Mouse (Mus musculus): ENCODE data around the gene Srsf10.

Srsf10 gene

DNA sequence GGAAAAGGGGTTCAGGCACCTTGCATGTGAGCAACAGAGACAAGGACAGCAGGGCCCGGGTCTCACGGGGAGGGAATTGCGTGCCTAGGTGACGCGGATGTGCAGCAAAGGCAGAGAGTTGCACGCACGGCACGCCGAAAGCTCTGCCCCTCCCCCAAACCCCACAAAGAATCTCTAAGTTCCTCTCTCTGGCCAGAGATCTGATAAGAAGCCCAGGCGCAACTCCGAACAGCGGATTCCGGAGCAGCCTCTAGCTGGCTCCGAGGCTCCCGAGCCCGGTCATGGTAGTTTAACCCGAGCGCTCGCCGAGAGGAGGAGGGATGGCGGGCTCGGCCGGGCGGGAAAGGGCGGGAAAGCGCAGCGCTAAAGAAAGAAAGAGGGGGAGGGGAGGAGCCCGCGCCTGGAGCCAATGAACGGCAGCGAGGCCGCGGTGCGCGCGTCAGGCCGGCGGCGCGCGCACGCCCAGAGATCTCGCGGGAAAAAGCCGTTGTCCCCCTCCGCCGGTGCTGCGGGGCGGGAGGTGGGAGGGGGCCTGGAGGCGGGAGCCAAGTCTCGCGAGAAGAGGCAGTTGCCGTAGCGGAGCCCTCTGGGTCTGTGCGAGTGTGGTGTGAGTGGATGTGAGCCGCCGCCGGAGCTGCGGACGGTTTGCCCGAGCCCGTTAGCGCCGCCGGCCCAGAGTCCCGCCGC lies at the start of gene Srsf10:
TSS of gene Srsf10 (plus strand) at position 212 of the 687 bp plus-strand sequence.
- DNase-seq (ENCODE audit: inconsistent ontology term) = peak; percentile 99

DNA sequence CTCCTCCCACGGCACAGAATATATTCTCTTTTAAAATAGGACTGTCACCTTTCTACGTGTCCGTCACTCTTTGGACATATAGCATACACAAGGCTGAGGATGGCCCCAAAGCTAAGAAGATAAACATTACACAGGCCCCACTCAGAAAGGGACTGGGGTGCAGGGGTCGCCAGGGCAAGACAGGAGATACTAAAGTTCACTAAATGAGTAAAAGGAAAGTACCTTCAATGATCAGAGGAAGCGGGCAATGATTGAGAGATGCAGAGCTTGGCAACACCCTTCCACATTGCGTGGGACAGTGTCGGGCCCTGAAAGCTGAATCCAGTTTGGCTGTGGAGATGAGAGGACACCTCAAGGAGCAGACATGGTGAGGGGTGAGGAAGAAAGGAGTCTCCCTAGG lies 40.7 kb upstream of the Srsf10 start:
- DNase-seq (ENCODE audit: inconsistent ontology term) = no peak

DNA sequence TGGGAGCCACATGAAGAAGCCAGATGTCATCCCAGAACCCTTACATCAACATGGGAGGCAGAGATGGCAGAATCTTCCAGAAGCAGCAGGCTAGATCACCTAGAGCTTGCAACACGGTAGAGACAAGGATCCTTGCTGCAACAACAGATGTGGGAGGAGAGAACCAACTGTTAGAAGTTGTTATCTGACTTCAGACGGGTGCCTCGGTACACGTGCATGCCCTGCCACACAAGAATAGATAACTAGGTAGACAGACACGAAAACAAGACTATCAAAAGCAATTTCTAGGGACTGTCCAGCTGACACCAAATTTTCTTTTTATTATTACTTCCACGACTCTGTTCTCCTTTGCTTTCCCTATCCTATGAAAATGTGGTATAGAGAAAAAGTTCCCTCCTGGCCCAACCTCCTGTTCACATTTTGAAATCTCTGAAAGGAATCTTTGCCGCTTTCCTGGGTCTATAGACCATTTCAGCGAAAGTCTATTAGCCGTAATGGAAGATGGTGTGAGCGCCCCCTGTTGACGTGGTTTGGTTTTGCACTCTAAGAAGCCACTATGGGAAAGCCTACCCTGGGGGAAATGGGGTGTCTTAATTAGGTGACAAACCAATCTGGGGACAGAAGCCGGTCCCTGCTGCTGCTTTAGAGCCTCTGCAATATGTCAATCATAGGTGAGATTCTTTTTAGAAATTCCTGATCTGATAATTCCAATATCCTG lies 38.5 kb upstream of the Srsf10 start:
- DNase-seq (ENCODE audit: inconsistent ontology term) = peak; percentile 24

DNA sequence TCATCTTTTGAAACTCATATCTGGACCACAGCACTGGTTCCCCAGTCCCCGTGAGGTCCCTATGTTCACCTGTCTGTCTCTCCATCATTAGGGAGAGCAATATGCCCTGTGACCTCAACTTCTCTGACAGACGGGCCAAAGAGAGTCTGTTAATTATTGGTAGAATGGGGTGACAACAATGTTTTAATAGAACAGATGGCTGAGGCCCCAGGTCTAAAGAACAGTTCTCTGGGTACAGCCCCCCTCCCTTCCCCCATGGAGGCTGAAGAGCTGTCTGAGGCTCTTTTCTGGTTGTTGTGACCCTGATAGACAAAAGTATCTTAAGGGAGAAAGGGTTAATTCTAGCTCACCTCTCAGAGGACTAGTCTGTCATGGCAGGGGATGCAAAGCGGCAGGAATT lies 37.2 kb upstream of the Srsf10 start:
- DNase-seq (ENCODE audit: inconsistent ontology term) = no peak

DNA sequence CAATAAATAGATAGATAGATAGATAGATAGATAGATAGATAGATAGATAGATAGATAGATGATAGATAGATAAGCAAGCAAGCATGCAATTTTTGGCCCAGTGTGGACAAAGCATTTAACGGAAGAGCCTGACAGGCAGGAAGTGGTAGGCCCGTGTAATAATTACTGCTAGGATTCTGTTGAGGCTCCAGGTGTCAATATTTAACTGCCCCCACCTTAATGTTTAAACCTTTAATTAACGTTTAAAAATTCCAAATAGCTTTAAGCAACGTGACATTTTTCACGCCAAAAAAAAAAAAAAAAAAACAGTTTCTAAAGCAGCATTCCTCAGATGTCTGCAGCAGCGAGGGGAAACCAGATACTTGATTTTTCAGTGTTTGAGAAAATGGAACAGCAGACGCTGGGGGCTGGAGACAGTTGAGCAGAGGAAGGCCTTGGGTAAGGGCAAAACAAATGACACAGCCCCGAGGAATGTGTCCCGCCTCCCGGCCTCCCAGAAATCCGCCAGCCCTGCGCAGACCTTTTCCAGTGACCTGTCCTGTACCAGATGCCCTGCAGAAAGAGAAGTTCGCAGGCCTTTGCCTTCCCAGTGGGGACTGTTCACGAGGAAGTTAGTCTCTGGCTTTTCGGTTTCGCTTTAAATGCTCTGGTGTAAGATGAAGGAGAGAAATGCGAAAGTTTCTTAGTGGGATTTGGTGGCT lies 35.6 kb upstream of the Srsf10 start:
- peak; percentile 68 for DNase-seq (ENCODE audit: inconsistent ontology term)

DNA sequence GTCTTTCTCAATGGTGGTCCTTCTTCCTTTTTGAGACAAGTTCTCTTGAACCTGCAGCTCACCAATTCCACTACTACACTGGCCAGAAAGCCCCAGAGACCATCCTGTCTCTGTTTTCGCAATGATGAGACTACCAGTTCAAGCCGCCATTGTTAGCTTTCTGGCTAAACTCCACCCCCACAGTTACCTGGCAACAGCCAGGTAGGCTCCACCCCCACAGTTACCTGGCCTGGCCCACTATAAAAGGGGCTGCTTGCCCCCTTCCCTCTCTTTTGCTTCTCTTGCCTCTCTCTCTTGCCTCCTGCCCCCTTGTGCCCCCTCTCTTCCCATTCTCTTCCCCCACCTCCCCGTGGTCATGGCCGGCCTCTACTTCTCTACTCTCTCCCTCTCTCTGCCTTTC lies 33.8 kb upstream of the Srsf10 start:
- no peak for DNase-seq (ENCODE audit: inconsistent ontology term)

DNA sequence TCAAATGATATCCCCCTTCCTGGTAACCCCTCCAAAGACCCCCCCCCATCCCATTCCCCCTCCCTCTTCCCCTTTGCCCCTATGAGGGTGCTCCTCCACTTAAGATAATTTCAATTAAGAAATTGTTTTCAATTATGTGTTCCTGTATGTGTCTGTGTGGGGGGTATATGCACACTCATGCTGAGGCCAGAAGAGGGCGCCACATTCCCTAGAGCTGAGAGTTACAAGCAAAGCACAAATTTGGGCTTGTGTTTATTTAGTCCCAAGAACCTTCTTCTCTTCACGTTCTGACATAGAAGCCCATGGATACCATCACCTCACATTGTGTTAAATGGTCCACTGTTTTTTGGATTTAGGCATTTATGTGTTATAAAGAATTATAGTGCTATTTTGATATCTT lies 32.2 kb upstream of the Srsf10 start:
- DNase-seq (ENCODE audit: inconsistent ontology term) = no peak

DNA sequence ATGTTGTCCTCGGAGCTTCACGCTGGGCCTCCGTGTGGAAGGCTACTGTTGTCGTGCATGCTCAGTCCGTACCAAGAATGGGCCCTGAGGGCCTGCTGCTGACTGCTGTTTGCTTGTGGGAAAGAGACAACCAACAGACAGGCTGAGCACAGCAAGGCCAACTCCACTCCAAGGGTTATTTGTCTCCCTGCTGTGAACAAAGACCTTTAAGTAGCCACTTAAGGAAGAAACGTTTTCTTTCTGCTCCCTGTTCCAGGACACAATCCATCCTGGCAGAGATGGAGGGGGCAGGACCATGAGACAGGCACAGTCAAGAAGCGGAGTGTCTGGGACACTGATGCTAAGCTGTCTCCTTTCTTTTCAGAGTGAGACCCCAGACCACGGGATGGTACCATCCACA lies 31.3 kb upstream of the Srsf10 start:
- no peak for DNase-seq (ENCODE audit: inconsistent ontology term)

DNA sequence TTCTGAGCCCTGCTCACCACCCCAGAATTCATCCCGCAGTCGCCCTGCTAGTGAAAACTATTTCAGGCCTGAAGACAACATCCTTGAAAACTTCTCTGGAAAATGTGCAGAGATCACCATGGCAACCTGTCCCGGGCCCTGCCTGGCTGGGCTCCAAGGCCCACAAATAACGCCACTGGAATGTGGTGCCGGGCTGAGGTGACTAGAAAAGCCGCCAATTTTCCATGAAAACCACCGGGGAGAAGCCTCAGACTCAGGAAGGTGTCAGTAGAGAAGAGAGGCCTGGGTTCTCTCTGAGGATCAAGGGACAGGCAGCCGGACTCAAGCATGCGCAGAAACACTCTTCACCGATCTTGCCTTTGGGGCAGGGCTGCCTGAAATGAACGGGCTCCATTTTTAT lies 27.1 kb upstream of the Srsf10 start:
- DNase-seq (ENCODE audit: inconsistent ontology term) = peak; percentile 97

DNA sequence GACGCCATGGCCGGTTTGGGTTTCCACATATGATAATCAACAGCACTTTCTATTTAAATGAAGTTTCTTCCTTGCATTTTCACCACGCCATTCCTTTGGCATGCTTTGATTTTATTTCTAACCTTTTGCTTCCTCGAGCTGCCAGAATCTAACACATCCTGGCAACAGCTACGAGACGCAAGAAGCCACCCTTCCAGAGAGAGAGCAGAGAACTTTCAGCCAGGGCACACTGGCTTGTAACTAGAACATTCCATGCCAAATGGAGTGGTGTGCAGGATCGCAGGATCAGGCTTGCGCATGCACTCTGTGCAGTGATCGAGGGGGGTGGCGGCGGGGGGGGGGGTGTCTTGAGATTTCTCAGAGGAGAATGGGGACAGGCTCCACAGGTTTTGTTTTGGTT lies 23.5 kb upstream of the Srsf10 start:
- no peak for DNase-seq (ENCODE audit: inconsistent ontology term)

DNA sequence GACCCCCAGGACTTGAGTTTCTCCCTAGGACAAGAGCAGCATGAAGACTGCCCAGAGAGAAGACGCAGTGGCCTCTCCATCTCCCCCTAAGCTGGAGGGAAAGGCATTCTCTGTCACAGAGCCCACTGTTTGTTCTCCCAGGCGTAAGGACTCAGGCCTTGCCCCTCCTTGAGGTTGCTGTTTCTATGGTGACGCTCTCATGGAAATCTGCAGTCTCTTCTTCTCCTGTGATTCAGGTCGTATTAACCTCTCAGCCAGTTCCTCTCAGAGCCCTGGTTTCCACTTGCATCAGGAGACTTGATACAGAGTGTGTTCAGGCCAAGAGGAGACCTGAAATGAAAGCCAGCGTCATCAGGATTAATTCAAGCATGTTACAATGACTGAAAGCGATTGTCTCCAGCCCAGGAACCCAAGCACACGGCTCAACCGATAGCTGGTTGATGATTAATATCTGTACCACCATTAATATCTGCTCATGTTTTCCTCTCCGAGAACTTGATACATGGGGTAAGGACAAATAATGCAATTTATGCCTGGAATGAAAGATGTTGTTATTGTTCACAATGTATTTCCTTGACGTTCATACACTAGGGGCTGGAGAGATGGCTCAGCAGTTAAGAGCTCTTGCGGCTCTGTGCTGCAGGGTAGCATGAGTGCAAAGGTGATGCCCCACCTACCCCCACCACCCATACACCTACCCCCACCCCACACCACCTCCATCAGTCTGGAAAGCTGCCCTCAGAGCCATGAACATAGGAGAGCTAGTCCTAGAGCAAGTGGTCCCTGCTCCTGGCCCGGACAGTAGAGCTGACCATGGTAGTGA lies 22.0 kb upstream of the Srsf10 start:
- DNase-seq (ENCODE audit: inconsistent ontology term) = peak; percentile 38

DNA sequence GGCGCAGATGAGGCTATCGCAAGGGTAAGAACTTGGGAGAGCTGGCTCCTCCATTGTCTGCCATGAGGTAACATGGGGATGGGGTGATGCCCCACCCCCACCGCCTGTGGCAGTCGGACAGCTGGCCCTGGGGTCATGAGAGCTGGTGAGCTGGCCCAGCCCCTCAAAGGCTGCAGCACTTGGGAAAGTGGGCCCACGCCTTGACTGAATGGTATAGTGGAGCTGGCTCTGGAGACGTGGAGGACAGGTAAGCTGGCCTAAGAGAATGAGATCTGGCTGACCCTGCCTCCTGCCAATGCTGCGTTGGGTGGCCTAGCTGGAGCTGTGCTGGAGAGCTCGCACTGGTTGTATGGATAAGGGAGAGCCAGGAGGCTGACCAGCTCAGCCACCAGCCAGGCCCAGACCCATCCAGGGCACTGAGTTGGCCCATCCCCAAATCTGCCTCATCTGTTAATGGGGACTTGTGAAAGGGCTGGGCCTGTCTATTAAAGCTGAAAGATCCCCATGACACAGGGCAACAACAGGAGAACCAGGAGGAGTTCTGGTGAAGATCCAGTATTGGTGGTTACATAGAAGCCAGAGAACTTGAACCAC lies 21.3 kb upstream of the Srsf10 start:
- DNase-seq (ENCODE audit: inconsistent ontology term) = no peak

DNA sequence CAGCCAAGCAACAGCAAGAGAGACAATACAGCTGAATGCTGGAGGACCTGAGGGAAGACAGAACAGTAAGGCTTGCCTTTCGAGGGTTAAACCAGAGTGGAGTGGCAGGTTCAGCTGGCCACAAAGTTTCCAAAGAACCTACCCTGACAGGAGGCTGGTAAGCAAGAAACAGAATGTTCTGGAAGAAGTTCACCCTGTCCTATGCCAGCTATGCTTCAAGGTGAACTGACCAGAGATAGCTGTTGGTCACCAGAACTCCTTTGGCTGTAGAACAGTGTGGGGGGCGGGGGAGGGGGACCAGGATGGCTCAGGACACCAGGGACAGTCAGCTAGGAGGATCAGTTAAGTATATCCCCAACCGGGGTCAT lies 16.6 kb upstream of the Srsf10 start:
- no peak for DNase-seq (ENCODE audit: inconsistent ontology term)

DNA sequence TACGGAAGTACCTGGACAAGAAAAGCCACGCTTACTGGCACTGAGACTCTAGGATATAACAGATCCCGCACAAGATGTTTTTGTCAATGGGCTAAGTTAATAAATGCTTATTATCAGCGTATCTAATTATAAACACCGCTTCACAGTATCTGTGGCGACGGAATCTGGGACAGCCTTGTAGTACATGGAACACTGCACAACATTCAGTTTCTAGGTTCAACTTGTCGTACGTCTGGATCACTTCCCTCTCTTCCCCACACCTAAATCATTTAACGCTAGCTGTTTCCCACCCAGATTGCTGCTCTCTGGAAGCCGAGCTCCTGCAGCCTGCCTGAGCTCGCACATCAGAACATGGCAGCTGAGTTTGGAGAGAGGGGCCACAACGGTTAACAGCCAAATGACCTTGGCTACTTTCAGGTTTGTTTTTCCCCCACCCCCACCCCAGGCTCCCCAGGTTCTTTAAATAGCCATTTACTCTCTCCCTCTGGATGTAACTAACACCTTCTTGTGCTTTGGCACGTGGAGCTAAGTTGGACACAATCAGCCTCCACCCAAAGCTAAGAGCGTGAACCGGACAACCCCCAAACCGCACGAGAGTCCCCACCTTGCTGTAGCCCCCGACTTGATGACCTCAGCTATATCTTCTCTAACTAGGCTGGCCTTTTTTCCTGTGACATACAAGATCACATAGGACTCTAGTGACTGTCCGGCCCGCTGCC lies 16.1 kb upstream of the Srsf10 start:
- no peak for DNase-seq (ENCODE audit: inconsistent ontology term)

DNA sequence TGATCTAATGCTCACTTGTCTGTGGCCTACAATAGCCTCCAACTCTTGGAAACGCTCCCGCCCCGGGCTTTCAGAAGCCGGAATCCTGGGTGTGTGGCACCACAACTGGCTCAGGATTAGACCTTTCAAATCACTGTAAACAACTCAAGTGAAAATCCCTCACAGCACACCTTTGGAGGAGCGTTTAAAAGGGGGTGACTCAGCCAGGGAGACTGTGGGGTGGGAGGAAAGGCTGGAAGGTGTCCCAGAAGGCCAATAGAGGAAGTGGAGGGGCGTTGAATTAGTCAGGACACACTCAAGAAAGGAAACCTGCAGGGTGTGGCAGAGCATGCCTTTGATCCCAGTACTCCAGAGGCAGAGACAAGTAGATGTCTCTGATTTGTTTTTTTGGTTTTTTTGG lies 11.1 kb upstream of the Srsf10 start:
- DNase-seq (ENCODE audit: inconsistent ontology term) = no peak

DNA sequence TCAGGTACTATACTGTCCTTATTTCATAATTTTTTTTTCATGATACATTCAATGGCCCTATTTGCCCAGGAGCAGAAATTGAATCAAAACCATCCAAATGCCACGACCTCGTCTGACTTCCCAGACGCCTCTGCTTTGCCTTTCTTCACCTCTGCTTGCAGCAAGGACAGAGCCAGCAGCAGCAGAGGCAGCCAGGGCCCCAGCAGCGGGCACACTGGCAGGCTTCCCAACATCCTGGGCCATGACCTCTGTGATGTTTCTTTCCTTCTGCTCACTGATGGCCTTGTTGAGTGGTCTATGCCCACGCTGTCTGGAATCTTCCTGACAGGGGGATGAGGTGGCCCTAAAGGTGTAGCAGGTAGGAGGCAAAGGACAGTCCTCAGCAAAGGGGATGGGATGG lies 8.0 kb upstream of the Srsf10 start:
- DNase-seq (ENCODE audit: inconsistent ontology term) = no peak

DNA sequence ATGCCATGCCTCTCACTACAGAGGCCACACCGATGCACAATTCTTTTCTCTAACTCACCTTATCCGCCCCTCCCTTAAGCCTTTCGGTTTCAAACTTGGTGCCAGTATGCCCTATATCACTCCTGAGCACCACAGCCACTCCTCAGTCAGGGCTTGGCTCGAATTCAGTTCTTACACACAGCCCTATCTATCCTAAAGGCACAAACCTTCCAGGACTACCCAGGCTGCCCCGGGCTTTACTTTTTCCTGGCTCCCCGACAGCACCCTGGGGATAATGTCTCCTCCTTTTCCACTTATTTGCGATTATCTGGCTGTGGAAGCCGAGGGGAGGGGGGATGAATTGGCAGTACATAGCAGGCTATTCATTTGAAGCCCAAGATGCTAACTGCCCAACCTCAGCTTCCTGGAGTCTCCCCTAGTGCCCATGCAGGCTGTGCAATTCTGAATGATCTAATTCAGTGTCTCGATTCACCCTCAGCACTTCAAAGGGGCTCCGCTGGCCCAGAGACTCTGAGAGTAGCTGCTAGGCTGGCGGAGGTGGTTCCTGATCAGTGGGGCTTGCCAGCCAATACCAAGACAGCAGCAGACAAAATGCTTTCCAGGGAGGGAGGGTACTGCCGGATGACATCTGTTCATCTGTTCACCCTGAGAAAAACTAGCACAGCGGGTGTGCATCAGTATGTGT lies 5.0 kb upstream of the Srsf10 start:
- peak; percentile 92 for DNase-seq (ENCODE audit: inconsistent ontology term)

DNA sequence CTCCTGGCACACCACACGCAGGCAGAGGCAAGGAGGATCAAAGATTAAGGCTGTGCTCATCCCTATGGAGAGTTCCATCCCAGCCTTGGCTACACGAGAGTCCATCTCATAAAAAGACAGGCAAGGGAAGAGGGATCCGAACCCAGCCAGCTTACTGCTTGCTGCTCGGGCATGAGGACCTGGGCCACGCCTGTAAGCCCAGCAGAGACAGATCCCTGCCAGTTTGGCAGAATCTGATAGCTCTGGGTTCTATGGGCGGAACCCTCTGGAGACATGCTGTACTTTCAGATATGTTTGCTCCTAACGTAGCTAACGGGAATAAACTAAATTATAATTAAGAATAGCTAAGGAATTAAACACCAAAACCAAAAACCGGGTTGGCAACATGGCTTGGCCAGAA lies 3.6 kb upstream of the Srsf10 start:
- DNase-seq (ENCODE audit: inconsistent ontology term) = no peak

DNA sequence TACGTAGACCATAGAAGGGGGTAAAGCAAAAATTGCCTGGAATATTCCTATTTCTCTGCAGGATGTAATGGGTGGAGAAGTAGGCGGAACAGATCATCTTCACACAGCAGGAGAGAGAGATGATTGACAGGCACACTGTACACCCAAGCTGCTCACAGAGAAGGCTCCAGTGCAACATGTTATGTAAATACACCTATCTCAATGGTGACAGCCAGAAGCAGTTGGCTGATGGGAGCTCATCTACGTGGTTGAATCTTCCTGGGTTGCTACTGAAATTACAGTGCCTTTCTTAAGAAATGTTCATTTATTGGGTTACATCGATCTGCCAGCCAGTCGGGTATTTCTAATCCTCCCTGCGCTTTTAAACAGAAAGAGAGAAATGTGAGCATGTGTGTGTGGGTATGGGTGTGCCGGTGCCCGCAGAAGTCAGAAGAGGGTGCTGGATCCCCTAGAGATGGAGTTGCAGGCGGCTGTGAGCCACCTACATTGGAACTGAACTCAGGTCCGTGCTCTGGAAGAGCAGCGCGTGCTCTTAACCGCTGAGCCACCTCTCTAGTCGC lies 1.5 kb upstream of the Srsf10 start:
- no peak for DNase-seq (ENCODE audit: inconsistent ontology term)

DNA sequence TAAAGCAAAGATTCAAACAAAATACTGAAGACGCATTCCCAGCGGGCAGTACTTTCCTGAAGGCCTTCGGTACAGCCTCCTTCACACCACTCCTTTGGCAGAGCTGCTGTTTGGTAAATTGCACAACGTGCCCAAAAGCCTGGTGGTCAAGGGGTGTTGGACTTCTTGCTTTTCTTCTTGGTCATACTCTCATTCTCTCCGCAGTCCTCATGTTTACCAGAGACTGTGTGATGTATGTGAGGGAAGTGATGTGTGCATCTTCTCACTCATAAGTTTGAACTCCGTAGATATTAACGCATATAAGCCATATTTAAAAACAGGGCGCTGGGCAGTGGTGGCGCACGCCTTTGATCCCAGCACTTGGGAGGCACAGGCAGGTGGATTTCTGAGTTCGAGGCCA lies 917 bp upstream of the Srsf10 start:
- DNase-seq (ENCODE audit: inconsistent ontology term) = no peak
